Mouse (Mus musculus) embryonic stem cell, embryonic (primary cell): ENCODE data around the gene Insr.

Experiments used
- CTCF ChIA-PET, 4 experiments: fragments of 300-600 bp in 2 of 4; fragments of 350-600 bp in 2 of 4; sonication (Branson Sonifier 250); formaldehyde crosslinking; loops; one replicate each; lab custom pipeline; 2022; ENCODE audit warnings: inconsistent platforms in 2 of 4; lab: Charles Lee
- POLR2A ChIA-PET, 4 experiments: fragments of 300-600 bp in 2 of 4; fragments of 350-600 bp in 2 of 4; sonication (Branson Sonifier 250); formaldehyde crosslinking; loops; one replicate each; lab custom pipeline; 2022; ENCODE audit warnings: antibody characterized with exemption in 4 of 4, inconsistent platforms in 1 of 4; lab: Charles Lee

Insr gene

DNA sequence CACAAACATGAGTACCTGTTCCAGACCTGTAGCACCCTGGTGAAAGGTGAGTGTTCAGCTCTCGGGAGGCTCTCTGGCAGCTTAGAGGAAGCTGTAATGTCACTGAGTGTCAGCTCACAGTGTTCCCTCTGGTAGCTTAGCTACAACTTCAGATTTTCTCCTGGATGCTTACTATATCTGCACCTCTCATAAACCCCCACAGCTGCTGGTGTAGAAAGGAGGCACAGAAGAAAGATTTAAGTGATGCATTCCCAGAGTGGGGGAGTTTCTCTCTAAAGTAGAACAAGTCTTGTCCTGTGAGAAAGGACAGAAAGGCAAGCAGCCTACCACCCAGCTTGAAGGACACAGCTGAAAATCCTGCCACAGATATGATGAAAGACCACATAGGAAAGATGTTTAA is 107.2 kb downstream of the Insr start:
- CTCF ChIA-PET: no interaction called here
- POLR2A ChIA-PET: no interaction called here

GRCm38 (mm10) chr8:3146506-3146905 is 132.9 kb downstream of the Insr start:
- ChIA-PET POLR2A (no interaction called here), CTCF (no interaction called here)

- POLR2A ChIA-PET: interaction anchor here in 1 of 4 experiments (0.7 kb wide), 1 partner anchor 10 kb away, joined by 4 read pairs; no protein-coding TSS in a partner anchor
- CTCF ChIA-PET: interaction anchor here in 1 of 4 experiments (1.2 kb wide), 1 partner anchor 75 kb away, joined by 3 read pairs; no protein-coding TSS in a partner anchor
Measured at GRCm38 (mm10) chr8:3100416-3100815, 179.0 kb downstream of the Insr start.
